In the genomic region with DNA sequence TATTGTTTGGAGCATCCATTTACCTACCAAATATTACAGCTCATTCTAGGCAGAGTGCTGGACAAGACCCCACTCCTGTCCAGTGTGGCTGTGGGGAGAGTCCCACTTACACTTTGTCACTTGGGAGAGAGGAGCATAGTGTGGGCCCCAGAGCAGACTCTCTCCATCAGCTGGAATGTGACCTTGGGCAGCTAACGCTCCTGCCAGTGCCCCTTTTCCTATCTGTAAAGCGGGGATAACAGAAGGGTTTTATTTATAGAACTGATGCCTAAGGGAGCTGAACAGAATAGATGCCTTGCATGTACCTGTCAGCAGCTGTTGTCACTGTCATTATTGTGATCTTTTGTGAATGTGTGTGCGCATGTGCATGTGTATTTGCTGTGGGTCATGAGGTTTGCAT, we compare ENCODE assay signal across 20 mouse cellular contexts.
DNase-seq lines count a peak whose midpoint lies in the region; ATAC-seq and TF ChIP-seq lines count a peak whose summit lies in the region.
"Had no signal": no experiment of that assay in that cellular context is flagged by ENCODE, and none has a peak within 500 bp of the region (broad histone marks: within the 10 kb centered on the region; RNA-seq: fewer than 3 reads in every experiment).

No protein-coding gene starts in this region.

- H3K4me2 ChIP-seq in heart, embryonic 11.5 days: no peak overlapping the region
- H3K4me2 ChIP-seq in heart, embryonic 15.5 days: peak overlapping the region; percentile 34
- no peak overlapping the region for H3K4me2 ChIP-seq in intestine, embryonic 15.5 days (replicated peaks)
- no peak overlapping the region for H3K4me2 ChIP-seq in neural tube, embryonic 15.5 days
- H3K4me2 ChIP-seq: embryonic facial prominence, embryonic 13.5 days; forebrain, embryonic 12.5 days; hindbrain, embryonic 14.5 days had no signal

- H3K4me3 ChIP-seq in heart, embryonic 11.5 days (ENCODE audit: low read depth, low read length): no peak overlapping the region
- H3K4me3 ChIP-seq in heart, embryonic 15.5 days: no peak overlapping the region
- no peak overlapping the region for H3K4me3 ChIP-seq in left cerebral cortex, adult 2 months
- H3K4me3 ChIP-seq in intestine, embryonic 15.5 days (replicated peaks): no peak overlapping the region
- H3K4me3 ChIP-seq in neural tube, embryonic 15.5 days (replicated peaks): no peak overlapping the region
- H3K4me3 ChIP-seq: embryonic facial prominence, embryonic 13.5 days; forebrain, embryonic 12.5 days; hindbrain, embryonic 10.5 days had no signal

- no peak for TF ChIP-seq CTCF in left cerebral cortex, adult 2 months (IDR thresholded peaks at IDR 0.05)

- peak overlapping the region; percentile 75 for H3K27ac ChIP-seq in heart, embryonic 11.5 days (ENCODE audit: low read depth, low read length)
- peak overlapping the region; percentile 90 for H3K27ac ChIP-seq in heart, embryonic 15.5 days
- H3K27ac ChIP-seq in left cerebral cortex, adult 2 months: no peak overlapping the region
- no peak overlapping the region for H3K27ac ChIP-seq in intestine, embryonic 15.5 days
- H3K27ac ChIP-seq in neural tube, embryonic 15.5 days (replicated peaks): no peak overlapping the region
- H3K27ac ChIP-seq: embryonic facial prominence, embryonic 13.5 days; forebrain, embryonic 12.5 days; hindbrain, embryonic 10.5 days; hindbrain, embryonic 14.5 days had no signal

- peak; percentile 11 for DNase-seq in heart, adult 8-10 months (ENCODE audit: low spot score)
- DNase-seq in heart, postnatal 36 days: peak; percentile 5 to 14
- DNase-seq in left cerebral cortex, adult 2 months (ENCODE audit: extremely low spot score in 1 of 2, low spot score in 2 of 2): no peak
- no peak for DNase-seq in urinary bladder, postnatal 4 days (ENCODE audit: low spot score in 2 of 2)
- DNase-seq: adrenal gland, adult 2 months; adrenal gland, postnatal 25 days; cerebellum, adult 18-20 months; cerebellum, adult 9-11 months; cerebellum, postnatal 36 days; forebrain, postnatal 0 days; gastrocnemius, postnatal 14 days had no signal

- H3K4me1 ChIP-seq in heart, embryonic 11.5 days (ENCODE audit: control insufficient read depth, insufficient read depth, low read length): peaks cover 22% of the 10 kb centered on the region
- H3K4me1 ChIP-seq in heart, embryonic 15.5 days (replicated peaks): peaks cover 38% of the 10 kb centered on the region
- no peaks in the 10 kb centered on the region for H3K4me1 ChIP-seq in intestine, embryonic 15.5 days (replicated peaks)
- H3K4me1 ChIP-seq in neural tube, embryonic 15.5 days: no peaks in the 10 kb centered on the region

- H3K36me3 ChIP-seq in heart, embryonic 11.5 days (ENCODE audit: control insufficient read depth, insufficient read depth, low read length): peaks cover 7% of the 10 kb centered on the region; the same call in 1 of the 2 replicates
- H3K36me3 ChIP-seq in heart, embryonic 15.5 days: peaks cover 9% of the 10 kb centered on the region; the same call in 1 of the 2 replicates
- no peaks in the 10 kb centered on the region for H3K36me3 ChIP-seq in intestine, embryonic 15.5 days
- no peaks in the 10 kb centered on the region for H3K36me3 ChIP-seq in neural tube, embryonic 15.5 days
- H3K36me3 ChIP-seq: embryonic facial prominence, embryonic 13.5 days had no signal

- H3K9me3 ChIP-seq in heart, embryonic 11.5 days (replicated peaks; ENCODE audit: control insufficient read depth, low read length): no peaks in the 10 kb centered on the region
- no peaks in the 10 kb centered on the region for H3K9me3 ChIP-seq in heart, embryonic 15.5 days (replicated peaks)
- H3K9me3 ChIP-seq in intestine, embryonic 15.5 days: no peaks in the 10 kb centered on the region
- H3K9me3 ChIP-seq in neural tube, embryonic 15.5 days (replicated peaks): no peaks in the 10 kb centered on the region
- H3K9me3 ChIP-seq: embryonic facial prominence, embryonic 13.5 days; forebrain, embryonic 12.5 days; hindbrain, embryonic 10.5 days had no signal

- H3K27me3 ChIP-seq in heart, embryonic 11.5 days (ENCODE audit: control insufficient read depth, insufficient read depth, low read length): no peaks in the 10 kb centered on the region
- H3K27me3 ChIP-seq in heart, embryonic 15.5 days: no peaks in the 10 kb centered on the region
- no peaks in the 10 kb centered on the region for H3K27me3 ChIP-seq in intestine, embryonic 15.5 days (replicated peaks)
- no peaks in the 10 kb centered on the region for H3K27me3 ChIP-seq in neural tube, embryonic 15.5 days (replicated peaks)
- H3K27me3 ChIP-seq: embryonic facial prominence, embryonic 13.5 days; forebrain, embryonic 12.5 days had no signal

- whole genome bisulfite sequencing in heart, embryonic 11.5 days (ENCODE audit: insufficient replicate concordance): 43% methylated on average over 3 of the region's 3 CpGs
- WGBS in heart, embryonic 15.5 days: 32% methylated on average over 3 of the region's 3 CpGs
- 74% methylated on average over 3 of the region's 3 CpGs for WGBS in intestine, embryonic 15.5 days
- 85% methylated on average over 3 of the region's 3 CpGs for WGBS in neural tube, embryonic 15.5 days

- intact Hi-C loops in heart, postnatal 36 days (cut with DNase I): no loop called here
- intact Hi-C loops in left cerebral cortex, adult 2 months (cut with DNase I): no loop called here

- no peak overlapping the region for H3K9ac ChIP-seq in heart, embryonic 11.5 days (ENCODE audit: low read depth, low read length)
- H3K9ac ChIP-seq in heart, embryonic 15.5 days: no peak overlapping the region
- no peak overlapping the region for H3K9ac ChIP-seq in intestine, embryonic 15.5 days
- H3K9ac ChIP-seq in neural tube, embryonic 15.5 days (replicated peaks): no peak overlapping the region
- H3K9ac ChIP-seq: embryonic facial prominence, embryonic 13.5 days; forebrain, embryonic 12.5 days; forebrain, postnatal 0 days; hindbrain, embryonic 14.5 days had no signal

- peak; percentile 67 for ATAC-seq in heart, embryonic 11.5 days (replicated peaks; ENCODE audit: insufficient number of reproducible peaks, low FRiP score, low TSS enrichment)
- peak; percentile 82 for ATAC-seq in heart, embryonic 15.5 days (replicated peaks; ENCODE audit: insufficient number of reproducible peaks, insufficient read depth, low FRiP score, low read depth)
- no peak for ATAC-seq in intestine, embryonic 15.5 days
- ATAC-seq in neural tube, embryonic 15.5 days (ENCODE audit: low FRiP score): no peak
- ATAC-seq: forebrain, postnatal 0 days; intestine, postnatal 0 days had no signal

Comparison
In these comparisons a context has a peak if more than half of its experiments do, and no peak if none do; other contexts are left out.
1. DNase-seq: peak in heart, adult 8-10 months (single experiment) and heart, postnatal 36 days (2 of 2); none in left cerebral cortex, adult 2 months (0 of 2) and urinary bladder, postnatal 4 days (0 of 2).
2. ATAC-seq: peak in heart, embryonic 11.5 days (single experiment) and heart, embryonic 15.5 days (single experiment); none in intestine, embryonic 15.5 days (single experiment) and neural tube, embryonic 15.5 days (single experiment).
3. H3K27ac ChIP-seq: peak in heart, embryonic 11.5 days (single experiment) and heart, embryonic 15.5 days (single experiment); none in left cerebral cortex, adult 2 months (single experiment), intestine, embryonic 15.5 days (single experiment) and neural tube, embryonic 15.5 days (single experiment).